Mouse (Mus musculus): ENCODE measurements around the gene Spaca6.
"Not testable (repeated sequence)": the region's sequence is repeated elsewhere in the genome, so short reads cannot be mapped to it uniquely, and the experiment has no call there.

Gene Spaca6

DNA sequence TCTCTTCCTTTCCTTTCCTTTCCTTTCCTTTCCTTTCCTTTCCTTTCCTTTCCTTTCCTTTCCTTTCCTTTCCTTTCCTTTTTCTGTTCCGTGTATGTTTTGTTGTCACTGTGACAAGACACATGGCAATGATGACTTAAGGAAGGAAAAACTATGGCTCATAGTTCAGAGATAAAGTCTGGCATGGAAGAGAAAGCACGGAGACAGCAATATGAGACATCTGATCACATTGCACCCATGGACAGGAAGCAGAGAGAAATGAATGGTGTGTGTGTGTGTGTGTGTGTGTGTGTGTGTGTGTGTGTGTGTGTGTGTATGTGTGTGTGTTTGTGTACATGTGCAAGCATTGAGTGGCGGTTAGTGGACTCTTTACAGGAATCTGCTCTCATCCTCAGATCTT lies 17.6 kb downstream of the Spaca6 start:
- DNase-seq (ENCODE audit: low read depth, low spot score) = not testable (repeated sequence)

DNA sequence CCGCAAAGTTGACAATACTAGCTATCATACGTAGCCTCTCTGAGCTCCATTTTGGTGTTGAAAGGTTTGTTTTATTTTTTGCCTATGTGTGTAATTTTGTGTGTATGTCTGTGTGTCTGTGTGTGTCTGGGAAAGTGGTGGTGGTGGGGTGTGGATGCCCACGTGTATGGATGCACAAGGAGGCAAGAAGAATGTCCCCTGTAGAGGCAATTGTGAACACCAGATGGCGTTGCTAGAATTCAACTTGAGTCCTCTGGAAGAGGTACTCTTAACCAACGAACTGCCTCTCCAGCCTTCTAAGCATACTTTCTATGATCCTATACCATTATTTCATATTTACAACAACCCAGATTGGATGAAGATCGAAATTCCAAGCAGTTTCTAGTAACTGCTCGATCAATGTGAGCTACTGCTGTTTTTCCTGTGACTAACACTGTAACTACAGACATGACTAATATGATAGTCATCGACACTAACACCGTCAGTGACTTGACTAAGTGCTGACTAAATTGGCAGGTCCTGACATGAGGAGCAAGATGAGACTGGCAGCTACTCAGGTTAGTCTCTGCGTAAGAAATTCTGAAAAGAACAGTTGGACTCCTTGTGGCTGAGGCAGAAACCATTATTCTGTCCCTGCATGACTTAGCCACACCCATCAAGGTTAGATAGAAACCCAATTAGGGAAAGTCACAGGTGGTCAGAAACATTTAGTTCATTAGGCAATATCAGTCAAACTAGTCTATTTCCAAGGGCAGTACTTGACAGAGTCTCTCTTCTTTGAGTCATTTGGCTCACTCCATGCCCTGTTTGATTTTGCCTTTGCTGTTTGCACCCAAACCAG lies 18.4 kb downstream of the Spaca6 start:
- no peak for DNase-seq (ENCODE audit: low read depth, low spot score)

DNA sequence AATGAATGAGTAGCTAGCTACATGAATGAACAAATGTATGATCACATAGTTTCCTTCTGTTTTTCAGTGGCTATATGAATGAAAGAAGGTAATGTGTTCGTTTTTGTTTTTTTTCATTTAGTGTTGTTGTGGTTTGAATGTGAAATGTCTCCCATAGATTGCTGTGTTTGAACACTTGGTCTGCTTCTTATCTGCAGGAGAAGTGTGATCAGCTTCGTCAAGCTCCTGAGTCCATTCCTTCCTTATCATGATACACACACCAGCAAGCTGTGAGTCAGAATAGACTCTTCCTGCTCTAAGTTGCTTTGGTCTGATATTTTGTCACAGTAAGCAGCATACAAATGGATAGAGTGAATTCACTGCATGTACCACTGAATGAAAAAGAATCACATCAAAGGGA lies 22.0 kb downstream of the Spaca6 start:
- DNase-seq (ENCODE audit: low read depth, low spot score) = no peak

DNA sequence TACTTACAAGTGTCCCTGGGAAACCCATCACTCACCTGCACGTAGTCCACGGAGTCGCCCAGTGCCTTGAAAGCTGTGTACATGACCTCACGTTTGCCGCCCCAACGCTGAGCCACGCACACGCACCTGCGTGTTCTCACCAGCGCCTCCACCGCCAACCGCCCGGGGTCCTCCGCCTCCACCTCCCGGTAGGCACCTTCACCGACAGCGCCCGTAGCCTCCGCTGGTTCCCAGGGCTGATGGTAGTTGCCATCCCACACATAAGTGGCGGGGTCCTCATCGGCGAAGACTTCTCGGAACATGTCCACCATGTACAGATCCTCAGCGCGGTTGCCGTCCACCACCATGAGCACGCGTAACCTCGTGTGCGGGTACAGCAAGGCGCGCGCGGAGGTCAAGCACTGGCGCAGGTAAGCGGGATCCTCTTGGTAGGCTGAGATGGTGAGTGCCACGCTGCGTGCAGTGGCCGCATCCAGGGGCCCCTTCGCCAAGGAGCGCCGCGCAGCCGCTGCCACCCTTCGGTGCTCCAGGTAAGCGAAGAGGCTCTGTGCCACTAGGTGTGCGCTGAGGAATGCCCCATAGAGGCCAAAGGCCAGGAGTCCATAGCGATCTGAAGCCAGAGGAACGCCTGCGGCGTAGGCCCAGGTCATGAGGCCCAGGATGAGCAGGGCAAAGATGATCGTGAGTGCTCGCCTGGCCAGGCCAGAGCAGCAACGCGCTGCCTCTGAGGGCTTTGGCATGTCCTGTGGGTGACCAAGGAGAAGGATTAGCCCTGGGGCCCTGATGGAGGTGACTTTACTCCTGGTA lies 23.2 kb downstream of the Spaca6 start:
- no peak for DNase-seq (ENCODE audit: low read depth, low spot score)

DNA sequence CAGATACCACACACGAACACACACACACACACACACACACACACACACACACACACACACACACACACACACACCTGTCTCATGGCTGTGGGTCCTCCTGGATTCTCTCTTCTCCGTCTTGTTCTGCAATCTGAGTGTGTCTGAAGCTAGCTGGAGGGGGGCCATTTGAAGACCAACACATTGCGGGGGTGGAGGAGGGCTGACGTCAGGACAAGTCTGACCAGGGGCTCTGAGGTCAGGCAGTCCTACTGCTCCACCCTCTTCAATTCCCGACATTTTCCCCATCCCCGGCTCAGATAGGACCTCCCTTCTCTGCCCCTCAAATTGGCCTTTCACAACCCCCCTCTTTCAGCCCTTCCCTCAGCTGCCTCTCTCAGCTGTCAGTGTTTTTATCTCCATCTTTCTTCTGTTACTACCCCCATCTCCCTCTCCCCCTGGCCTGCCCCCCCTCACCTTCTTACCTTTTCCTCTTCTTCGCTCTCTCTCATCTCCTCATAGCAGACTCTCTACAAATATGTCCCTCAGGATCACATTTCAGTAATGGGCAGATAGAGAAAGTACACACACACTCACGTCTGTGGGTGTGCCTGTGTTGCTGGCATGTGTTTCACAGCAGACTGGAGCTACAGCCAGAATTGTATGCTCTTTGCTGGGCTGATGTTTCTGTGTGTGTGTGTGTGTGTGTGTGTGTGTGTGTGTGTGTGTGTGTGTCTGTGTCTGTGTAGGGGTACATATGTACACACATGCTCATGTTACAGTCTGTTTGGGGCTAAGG lies 28.3 kb downstream of the Spaca6 start, which contains the start of gene Has1:
Gene Has1, minus strand, starts transcription at position 142 of the 775 bp plus-strand sequence.
- DNase-seq (ENCODE audit: low read depth, low spot score) = no peak

DNA sequence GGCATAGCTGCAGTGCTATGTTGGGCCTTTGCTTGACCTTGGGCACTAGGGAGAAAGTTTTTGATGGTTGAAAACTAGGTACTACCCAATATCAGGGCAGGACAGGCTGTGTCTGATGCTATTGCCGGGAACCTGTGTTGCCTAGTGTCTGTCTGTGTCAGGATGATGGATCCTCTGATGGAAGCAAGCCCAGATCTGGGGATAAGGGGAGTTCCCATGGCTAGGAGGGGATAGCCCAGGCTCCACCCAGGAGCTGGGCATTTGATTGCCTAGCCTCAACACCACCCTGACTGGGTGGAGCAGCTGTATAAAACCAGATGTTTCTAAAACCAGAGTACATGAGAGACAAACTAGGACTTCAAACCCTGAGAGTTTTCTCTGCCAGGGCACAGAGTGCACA lies 29.7 kb downstream of the Spaca6 start:
- no peak for DNase-seq (ENCODE audit: low read depth, low spot score)

DNA sequence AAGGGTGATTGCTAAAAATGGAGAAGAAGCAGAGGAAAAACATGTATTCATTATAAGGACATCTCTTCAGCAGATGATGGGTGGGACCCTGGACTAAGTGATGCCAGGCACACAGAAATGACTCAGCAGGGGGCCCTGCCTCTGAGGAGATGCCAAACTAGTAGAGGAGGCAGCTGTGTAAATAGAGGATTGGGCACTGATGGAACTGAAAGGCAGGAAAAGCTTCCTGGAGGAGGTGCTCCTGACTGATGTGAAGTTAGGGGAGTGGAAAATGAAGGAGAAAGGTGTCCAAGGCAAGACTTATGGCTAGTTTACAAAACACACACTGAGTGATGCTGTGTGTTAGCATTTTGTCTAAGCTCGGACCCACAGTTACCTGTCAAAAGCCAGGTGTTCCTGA lies 30.5 kb downstream of the Spaca6 start:
- DNase-seq (ENCODE audit: low read depth, low spot score) = no peak

DNA sequence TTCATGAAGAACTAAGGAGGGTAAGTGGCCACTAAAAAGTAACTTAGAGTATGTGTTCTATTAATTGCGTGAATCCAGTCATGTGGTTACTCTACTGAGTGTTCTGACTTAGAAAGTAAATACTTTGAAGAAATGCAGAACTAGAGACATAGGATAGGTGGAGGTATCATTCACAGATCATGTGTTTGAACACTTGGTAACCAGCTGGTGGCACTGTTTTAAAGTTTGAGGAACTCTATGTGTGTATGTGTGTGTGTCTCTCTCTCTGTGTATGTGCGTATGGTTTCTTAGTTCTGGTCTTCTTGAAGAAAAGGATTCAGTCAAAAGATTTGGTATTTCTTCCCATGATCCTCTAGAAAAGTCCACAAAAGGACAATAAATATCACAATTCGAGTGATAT lies 33.2 kb downstream of the Spaca6 start:
- no peak for DNase-seq (ENCODE audit: low read depth, low spot score)

DNA sequence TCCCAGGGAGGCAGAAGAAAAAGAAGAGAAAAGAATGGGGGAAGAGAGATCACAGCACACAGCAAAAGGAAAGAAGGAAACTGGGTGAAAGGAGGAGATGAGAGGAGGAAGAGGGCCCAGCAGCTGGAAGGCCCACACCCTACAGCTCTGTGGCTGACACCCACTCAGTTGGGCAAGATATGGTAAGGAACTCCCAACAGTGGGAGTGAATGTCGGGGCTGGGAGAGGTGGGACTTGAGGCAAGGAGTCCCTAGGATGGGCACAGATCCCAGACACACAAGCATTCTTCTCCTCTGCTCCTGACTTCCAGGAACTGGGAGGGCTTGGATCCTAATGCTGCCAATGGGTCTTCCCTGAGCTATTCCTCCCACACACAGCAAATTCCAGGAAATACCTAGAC lies 35.4 kb downstream of the Spaca6 start:
- no peak for DNase-seq (ENCODE audit: low read depth, low spot score)

DNA sequence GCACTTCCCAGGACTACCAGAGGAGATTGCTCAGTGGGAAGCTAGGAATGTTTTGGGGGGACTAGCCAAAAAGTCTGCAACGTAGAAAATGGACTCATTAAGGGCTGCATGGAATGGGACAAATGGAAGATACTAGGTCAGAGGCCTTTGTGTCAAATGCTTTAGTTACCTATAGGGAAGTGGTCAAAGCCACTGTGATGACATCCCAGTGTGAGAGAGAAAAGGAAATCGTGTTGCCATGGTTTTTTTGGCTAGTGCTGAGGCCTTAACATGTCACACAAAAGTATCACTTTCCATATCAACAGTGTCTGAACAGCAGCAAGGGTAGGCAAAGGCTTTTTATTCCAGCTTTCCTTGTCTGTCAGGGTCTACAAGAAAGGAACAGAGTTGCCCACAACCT lies 38.2 kb downstream of the Spaca6 start:
- DNase-seq (ENCODE audit: low read depth, low spot score) = no peak

DNA sequence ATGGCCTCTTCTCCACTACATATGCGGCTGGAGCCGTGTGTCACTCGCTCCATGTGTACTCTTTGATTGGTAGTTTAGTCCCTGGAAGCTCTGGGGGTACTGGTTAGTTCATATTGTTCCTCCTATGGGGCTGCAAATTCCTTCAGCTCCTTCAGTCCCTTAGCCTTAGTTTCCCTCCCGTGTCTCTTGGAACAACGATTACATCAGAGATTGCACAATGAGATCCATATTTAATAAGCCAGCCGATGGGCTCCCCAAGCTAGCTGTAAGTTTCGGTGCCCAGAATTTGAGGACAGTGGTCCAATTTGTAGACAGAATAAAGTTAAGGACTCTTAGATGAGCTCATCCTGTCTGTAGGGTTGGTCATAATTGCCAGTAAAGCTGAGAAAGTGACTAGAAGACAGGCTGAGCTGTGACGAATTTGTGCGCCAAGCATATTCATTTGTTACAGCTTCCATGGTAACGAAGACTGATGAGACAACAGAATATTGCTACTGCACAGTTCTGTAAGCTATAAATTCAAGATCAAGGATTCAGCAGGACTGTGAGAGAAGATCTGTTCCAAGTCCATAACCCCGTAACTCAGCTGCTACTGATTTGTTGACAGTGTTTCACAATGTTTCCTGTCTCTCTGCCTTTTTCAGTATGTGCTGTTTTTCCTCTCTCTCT lies 40.0 kb downstream of the Spaca6 start:
- DNase-seq (ENCODE audit: low read depth, low spot score) = no peak

DNA sequence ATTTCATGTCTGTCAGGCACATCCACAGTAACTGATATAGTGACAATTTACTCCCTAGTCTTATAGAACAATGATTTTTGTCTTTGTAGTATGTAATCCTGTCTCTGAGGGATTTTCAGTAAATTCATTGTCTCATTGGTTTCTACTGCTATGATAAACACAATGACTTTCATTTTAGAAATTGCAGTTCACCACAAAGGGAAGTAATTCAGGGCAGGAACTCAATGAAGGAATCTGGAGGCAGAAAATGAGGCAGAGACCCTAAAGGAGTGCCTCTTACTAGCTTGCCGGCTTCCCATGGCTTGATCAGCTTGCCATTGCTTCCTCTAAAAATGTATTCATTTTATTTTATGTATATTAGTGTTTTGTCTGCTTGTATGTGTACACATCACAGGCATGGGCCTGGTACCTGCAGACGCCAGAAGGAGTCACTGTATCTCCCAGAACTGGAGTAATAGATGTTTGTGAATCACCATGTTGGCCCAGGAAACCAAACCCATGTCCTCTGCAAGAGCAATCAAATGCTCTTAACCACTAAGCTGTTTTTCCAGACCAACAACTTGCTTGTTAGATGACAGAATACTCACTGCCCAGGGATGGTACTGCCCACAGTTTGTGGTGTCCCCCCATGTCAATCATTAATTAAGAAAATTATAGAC lies 44.1 kb downstream of the Spaca6 start:
- no peak for DNase-seq (ENCODE audit: low read depth, low spot score)

DNA sequence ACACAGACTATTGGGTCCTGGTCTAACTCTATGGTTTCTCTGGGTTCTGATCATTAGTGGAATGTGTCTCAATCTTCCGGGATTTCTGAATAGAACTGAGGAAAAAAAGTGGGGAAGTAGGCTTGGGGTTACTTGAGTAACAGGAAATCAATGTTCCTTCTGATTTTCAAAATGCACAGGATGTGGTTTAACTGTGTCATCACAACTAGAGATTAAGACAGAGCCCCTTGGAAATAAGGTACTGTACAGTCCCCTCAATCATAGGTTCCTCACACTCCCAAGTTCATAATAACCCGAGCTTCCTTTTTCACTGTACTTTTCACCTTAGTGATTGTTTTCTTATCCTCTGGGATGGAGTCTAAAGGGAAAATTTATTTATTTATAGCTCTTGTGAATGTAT lies 44.7 kb downstream of the Spaca6 start:
- DNase-seq (ENCODE audit: low read depth, low spot score) = no peak

DNA sequence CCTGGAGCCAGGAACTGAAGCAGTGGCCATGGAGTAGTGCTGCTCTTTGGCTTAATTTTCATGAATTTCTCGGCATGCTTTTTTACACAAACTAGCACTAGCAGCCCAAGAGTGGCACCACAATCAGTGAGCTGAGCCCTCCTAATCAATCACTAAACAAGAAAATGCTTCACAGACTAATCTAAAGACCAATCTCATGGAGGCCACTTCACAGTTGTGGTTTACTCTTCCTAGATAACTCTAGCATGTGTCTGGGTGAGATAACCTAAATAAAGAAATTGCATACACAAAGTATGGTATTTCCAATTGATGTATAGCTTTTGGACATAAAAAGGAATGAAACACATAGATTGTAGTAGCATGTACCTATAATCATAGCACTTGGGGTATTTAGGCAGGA lies 52.4 kb downstream of the Spaca6 start:
- no peak for DNase-seq (ENCODE audit: low read depth, low spot score)

DNA sequence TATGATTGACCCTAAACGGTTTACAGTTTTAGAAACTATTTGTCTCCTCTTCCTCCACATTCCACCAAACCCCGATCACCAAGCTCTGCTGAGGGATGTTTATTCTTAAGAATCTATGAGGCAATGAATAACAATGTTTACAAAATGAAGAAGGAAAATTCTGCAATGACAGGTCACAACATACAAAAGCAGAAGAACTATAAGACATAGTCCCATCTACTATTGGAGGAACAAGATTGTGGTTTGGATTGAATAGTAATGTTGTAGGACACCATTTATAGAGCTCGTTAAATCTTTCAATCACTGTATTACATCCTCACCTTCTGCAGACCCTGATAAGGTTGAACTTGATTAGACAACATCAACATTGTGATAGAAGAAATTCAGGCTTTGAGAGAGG lies 55.7 kb downstream of the Spaca6 start:
- no peak for DNase-seq (ENCODE audit: low read depth, low spot score)

DNA sequence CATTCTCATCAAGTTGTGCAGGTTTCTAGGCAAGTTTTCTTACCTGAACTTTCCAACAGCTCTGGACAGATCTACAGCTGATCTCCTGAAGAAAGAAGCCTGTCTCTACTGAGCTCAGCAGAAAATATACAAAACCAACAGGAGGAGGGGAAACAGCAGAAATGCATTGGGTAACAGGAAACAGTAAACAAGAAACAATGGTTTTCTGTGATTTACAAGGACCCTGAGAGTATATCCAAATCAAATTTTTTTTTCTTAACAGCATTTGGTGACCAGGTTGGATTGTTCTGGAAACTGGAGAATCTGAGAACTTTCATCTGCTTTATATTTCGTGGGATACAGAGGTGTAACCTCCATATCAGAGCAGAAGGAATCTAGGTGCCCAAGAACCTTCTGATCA lies 56.9 kb downstream of the Spaca6 start, which contains the start of gene Fpr1:
Gene Fpr1, minus strand, starts transcription at position 101 of the 400 bp plus-strand sequence.
- DNase-seq (ENCODE audit: low read depth, low spot score) = no peak

DNA sequence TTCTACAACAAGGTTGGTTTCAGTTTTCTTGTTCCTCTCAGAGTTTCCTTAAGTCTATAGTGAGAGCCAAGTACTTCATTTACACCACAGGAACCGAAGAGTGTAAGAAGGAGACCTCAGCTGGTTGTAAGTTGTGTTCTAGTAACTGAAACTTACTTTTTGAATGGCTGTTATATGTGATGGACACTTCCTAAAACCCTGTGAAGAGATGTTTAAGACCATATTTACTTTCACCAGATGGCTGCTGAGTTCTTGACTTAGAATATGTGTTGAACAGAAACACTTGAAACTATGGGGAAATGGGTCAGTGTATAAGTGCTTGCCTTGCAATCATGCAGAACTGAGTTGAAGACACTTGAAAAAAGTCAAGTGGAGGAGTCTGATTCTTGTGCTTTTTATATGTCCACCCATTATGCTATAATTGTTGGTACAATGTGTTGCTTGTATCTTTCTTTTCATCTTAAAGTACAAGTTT lies 60.9 kb downstream of the Spaca6 start, which contains the start of the genes Fpr2 and Fpr3:
Gene Fpr2, plus strand, starts transcription at position 51 of the 475 bp plus-strand sequence.
Gene Fpr3, plus strand, starts transcription at position 79 of the 475 bp plus-strand sequence.
- no peak for DNase-seq (ENCODE audit: low read depth, low spot score)

DNA sequence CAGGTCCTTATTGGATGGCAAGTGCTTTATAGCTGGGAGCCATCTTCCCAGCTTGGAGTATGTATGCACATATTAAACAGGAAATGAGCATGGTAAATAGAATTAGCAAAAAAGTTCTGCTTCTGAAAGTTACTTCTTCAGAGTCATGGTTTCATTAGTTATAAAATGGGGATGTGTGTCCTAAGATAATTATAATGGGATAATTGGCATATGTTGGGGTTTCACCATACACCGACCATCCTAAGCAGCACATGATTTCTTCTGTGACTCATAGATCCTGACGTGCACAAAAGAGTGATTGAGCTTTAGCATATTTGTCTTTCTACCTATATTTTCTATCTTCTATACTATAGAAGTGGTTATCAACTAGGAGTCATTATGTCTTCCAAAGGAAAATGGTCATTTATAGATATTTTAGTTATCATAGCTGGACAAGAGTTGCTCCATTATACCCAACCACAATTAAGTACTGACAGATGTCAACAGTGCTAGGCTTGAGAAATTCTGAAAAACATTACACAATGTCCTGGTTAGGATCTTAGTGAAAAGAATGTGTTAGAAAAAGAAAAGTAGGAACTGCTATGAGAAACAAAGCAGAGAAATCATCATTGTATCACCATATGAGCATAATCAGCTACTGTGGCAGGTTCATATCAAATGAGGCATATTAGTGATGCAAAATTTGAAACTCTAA lies 62.9 kb downstream of the Spaca6 start:
- DNase-seq (ENCODE audit: low read depth, low spot score) = no peak
